Mouse (Mus musculus) spleen, adult 2 months (tissue): Measurements from ENCODE around the gene Erc2.

ENCODE experiments used
- CTCF ChIP-seq: fragments of 200-500 bp; IDR thresholded peaks from 2 replicates; pipeline ENCODE4 v1.5.1; 2011; ENCODE audit warnings: mild to moderate bottlenecking, inconsistent platforms; ENCODE audit not compliant: insufficient read depth, insufficient read length, insufficient replicate concordance; ENCODE audit errors: extremely low read depth
- POLR2A ChIP-seq: fragments of 200-500 bp; IDR thresholded peaks from 2 replicates; pipeline ENCODE4 v1.6.1; 2011; ENCODE audit warnings: low read depth, low read length, inconsistent platforms

- TF ChIP-seq CTCF = no peak
- TF ChIP-seq POLR2A = no peak
These were observed 351.5 kb downstream of the Erc2 start for GRCm38 (mm10) chr14:27973701-27974100.
